Mouse (Mus musculus) fibroblast of lung, adult 2 months (primary cell): ENCODE results near the gene Creld1.

ENCODE experiments used
- DNase-seq: peaks from one replicate; pipeline ENCODE4 v3.0.0-alpha.2; 2011; ENCODE audit warnings: low read depth

Creld1 gene

GRCm38 (mm10) chr6:113508272-113508946 is 25.3 kb downstream of the Creld1 start:
- DNase-seq: no peak

- DNase-seq: no peak
Observed at GRCm38 (mm10) chr6:113508947-113509280, 25.8 kb downstream of the Creld1 start.

- DNase-seq: no peak
Observed at GRCm38 (mm10) chr6:113513944-113514343, 30.8 kb downstream of the Creld1 start.

- DNase-seq: no peak
Observed at GRCm38 (mm10) chr6:113514600-113514999, 31.5 kb downstream of the Creld1 start.

GRCm38 (mm10) chr6:113517434-113518080 is 34.5 kb downstream of the Creld1 start:
- DNase-seq: no peak

- peak; percentile 71 for DNase-seq
Observed at GRCm38 (mm10) chr6:113522310-113522709, 39.2 kb downstream of the Creld1 start.

GRCm38 (mm10) chr6:113523420-113523819 is 40.3 kb downstream of the Creld1 start:
- DNase-seq: no peak

- DNase-seq: no peak
Observed at GRCm38 (mm10) chr6:113530932-113531839, 48.1 kb downstream of the Creld1 start, which contains the start of the genes Emc3 and Fancd2. Gene Emc3, minus strand, starts transcription at chr6:113531652. Gene Fancd2, plus strand, starts transcription at chr6:113531682.

GRCm38 (mm10) chr6:113531840-113532404 is 48.8 kb downstream of the Creld1 start:
- DNase-seq: no peak

GRCm38 (mm10) chr6:113534886-113535285 is 51.8 kb downstream of the Creld1 start:
- DNase-seq: no peak

- DNase-seq: no peak
Observed at GRCm38 (mm10) chr6:113541610-113542009, 58.5 kb downstream of the Creld1 start.
